Mouse (Mus musculus) E14TG2a.4 (cell line): Measurements from ENCODE around the gene Nup93.

Experiments used
- H3K27me3 ChIP-seq: 2 replicates; pipeline ENCODE4 v1.6.1; 2014; ENCODE audit warnings: low read length, control low read depth; ENCODE audit not compliant: insufficient read depth
- H3K36me3 ChIP-seq: 2 replicates; pipeline ENCODE4 v1.6.1; 2014; ENCODE audit warnings: low read length, control low read depth; ENCODE audit not compliant: insufficient read depth
- H3K4me1 ChIP-seq: replicated peaks from 2 replicates; pipeline ENCODE4 v1.6.1; 2014; ENCODE audit warnings: low read depth, low read length, control low read depth
- H3K4me3 ChIP-seq: replicated peaks from 2 replicates; pipeline ENCODE4 v1.5.1; 2014; ENCODE audit warnings: mild to moderate bottlenecking, low read length
- H3K9me3 ChIP-seq: 2 replicates; pipeline ENCODE4 v1.6.1; 2014; ENCODE audit warnings: low read length, control low read depth
- CTCF ChIP-seq: conservative IDR thresholded peaks from 2 replicates; pipeline ENCODE4 v1.5.1; 2014; ENCODE audit warnings: low read length
- NANOG ChIP-seq: IDR thresholded peaks from 2 replicates; pipeline ENCODE4 v1.6.1; 2014; ENCODE audit warnings: borderline replicate concordance, low read length, mixed read lengths
- POU5F1 ChIP-seq: IDR thresholded peaks from 2 replicates; pipeline ENCODE4 v1.6.1; 2014; ENCODE audit warnings: low read length, borderline replicate concordance

Nup93 gene

DNA sequence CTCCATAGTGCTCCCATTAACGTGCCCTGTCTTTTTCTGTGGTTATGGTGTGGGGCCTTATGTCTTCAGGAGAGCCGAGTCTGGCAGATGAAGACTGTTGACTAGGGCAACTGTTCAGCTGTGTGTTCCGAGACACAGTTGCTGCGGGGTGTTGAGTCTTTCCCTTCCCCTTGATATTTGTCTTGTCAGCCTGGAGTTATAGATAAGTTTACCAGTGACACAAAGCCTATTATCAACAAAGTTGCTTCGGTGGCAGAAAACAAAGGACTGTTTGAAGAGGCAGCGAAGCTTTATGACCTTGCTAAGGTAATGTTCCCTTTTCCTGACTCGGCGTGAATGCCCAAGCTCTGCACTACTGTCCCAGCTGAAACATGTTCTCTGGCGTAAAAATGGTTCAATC is 93.3 kb downstream of the Nup93 start:
- TF ChIP-seq CTCF (no peak), NANOG (no peak), POU5F1 (no peak)
- H3K4me3 ChIP-seq = no peak overlapping the region
- no peaks in the 10 kb centered on the region for H3K9me3 ChIP-seq
- H3K27me3 ChIP-seq = no peaks in the 10 kb centered on the region
- H3K4me1 ChIP-seq = no peaks in the 10 kb centered on the region
- peaks cover 100% of the 10 kb centered on the region for H3K36me3 ChIP-seq

DNA sequence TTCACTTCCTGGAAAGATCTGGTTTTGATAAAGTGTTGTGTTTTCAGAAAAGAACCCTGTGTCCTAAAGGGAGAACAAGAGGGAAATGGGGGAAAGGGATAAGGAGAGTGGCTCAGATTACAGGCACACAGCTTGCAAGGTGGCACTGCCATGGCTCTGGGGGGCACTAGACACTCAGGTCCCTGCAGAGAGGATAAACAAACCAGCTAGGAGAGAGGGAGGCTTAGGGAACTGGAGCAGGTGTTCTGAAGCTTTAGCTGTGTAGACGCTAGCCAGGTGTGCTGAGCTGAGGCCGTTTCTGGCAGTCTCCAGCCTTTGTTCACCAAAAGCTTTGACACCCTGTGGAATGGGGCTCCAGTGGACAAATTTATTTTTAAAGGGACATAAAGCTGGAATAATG is 99.7 kb downstream of the Nup93 start:
- Histone ChIP-seq H3K27me3 (no peaks in the 10 kb centered on the region), H3K36me3 (peaks cover 94% of the 10 kb centered on the region), H3K4me3 (no peak overlapping the region), H3K9me3 (no peaks in the 10 kb centered on the region), H3K4me1 (no peaks in the 10 kb centered on the region)
- TF ChIP-seq NANOG (no peak), POU5F1 (no peak)

DNA sequence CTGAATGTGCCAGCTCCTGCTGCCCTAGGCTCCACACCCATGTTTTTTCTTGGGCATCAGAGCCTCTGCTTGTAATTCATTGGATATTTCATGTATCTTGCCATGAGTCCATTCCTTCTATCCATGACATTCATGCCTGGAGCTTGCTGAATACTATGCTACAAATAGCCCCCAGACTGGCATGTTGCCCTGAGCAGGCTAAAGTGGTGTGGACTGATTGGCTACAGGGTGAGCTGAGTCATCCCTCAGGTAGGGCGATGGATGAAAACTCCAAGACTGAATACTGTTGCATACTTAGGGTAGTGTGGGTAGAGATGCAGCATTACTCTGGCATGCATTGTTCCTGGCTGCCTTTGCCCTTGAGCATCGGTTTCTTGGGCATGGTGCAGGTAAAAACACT is 102.9 kb downstream of the Nup93 start:
- Histone ChIP-seq H3K4me1 (peaks cover 8% of the 10 kb centered on the region; the same call in 1 of the 2 replicates), H3K4me3 (no peak overlapping the region), H3K36me3 (peaks cover 72% of the 10 kb centered on the region), H3K9me3 (no peaks in the 10 kb centered on the region), H3K27me3 (no peaks in the 10 kb centered on the region)
- TF ChIP-seq POU5F1 (no peak), CTCF (no peak), NANOG (no peak)

DNA sequence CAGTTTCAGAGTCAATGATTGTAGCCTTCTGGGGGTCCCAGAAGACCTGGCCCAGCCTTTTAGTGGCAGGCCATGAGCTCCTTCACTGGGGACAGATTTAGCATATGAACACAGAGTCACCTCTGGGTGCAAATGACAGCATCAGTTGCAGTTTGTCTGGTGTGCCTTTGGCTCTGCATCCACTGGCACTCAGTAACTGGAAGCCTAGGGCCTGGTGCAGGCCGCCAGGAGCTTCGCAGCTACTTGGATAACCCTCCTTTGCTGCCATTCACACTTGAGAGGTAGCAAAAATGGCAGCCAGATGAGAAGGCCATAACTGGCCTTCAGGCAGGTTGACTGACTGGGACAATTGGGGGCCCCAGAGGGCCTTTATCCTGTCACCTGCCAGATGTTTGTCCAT is 103.3 kb downstream of the Nup93 start:
- Histone ChIP-seq H3K36me3 (peaks cover 67% of the 10 kb centered on the region), H3K4me1 (peaks cover 8% of the 10 kb centered on the region; the same call in 1 of the 2 replicates), H3K27me3 (no peaks in the 10 kb centered on the region), H3K9me3 (no peaks in the 10 kb centered on the region), H3K4me3 (no peak overlapping the region)
- TF ChIP-seq NANOG = no peak
- TF ChIP-seq POU5F1 = no peak
- TF ChIP-seq CTCF = no peak

DNA sequence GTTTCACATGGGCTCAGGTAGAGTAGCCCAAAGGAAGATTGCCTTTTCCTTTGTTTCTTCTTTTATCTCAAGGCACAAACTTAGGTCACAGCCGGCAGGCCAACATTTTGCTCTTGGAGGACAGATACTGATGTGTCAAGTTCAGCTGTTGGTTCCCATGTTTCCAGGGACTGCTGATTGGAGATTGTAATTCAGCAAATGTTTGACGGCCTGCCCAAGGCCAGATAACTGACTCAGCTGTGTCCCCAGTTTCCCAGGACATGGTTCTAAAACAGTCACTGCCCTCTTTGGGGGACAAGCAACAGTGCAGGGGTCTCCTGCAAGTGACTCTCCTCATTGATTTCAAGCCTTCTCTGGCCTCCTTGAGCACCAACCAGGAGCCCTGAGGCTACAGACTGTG is 105.7 kb downstream of the Nup93 start:
- peaks cover 23% of the 10 kb centered on the region for H3K4me1 ChIP-seq
- peaks cover 48% of the 10 kb centered on the region for H3K36me3 ChIP-seq
- TF ChIP-seq POU5F1 (no peak), CTCF (no peak), NANOG (no peak)
- H3K4me3 ChIP-seq = no peak overlapping the region
- H3K27me3 ChIP-seq = no peaks in the 10 kb centered on the region
- H3K9me3 ChIP-seq = no peaks in the 10 kb centered on the region

DNA sequence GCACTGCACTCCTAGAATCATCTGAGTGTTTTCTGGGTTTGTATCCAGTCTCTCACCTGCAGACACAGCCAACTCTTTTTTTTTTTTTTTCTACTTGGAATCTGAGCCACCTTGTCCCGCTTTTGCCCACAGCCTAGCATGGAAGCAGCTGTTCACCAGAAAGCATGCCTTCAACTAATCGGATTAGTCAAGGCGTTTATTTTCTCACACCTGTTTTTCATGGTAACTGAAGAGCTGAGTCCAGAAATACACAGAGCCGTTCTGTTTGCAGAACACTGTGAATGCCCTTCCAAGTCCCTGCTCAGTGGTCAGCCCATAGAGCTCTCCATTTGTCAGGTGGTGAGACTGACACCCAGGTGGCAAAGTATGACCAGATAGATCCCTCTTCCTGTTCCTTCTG is 107.7 kb downstream of the Nup93 start:
- TF ChIP-seq POU5F1 (no peak), CTCF (no peak), NANOG (no peak)
- Histone ChIP-seq H3K27me3 (no peaks in the 10 kb centered on the region), H3K4me3 (no peak overlapping the region), H3K4me1 (peaks cover 28% of the 10 kb centered on the region), H3K36me3 (peaks cover 29% of the 10 kb centered on the region), H3K9me3 (no peaks in the 10 kb centered on the region)

DNA sequence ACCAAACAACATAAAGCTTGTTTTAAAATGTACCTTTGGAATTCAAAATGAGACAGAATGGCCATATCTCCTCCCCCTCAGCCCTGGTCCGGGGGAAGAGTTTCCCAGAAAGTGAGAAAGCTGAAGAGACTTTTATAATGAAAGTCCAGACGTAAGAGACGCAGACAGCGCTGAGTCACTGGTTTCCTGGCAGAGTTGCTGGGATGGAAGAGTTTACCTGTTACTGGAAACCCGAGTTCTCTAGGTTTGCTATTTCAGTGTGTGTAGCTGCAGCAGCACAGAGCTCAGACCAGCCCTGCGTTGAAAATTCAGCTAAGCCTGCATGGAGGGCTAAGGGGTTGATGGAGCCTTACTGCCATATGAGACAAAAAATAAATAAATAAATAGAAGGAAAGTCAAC is 108.7 kb downstream of the Nup93 start:
- Histone ChIP-seq H3K36me3 (peaks cover 19% of the 10 kb centered on the region), H3K4me1 (peaks cover 28% of the 10 kb centered on the region), H3K27me3 (no peaks in the 10 kb centered on the region), H3K4me3 (no peak overlapping the region), H3K9me3 (no peaks in the 10 kb centered on the region)
- TF ChIP-seq NANOG (no peak), POU5F1 (no peak), CTCF (no peak)

DNA sequence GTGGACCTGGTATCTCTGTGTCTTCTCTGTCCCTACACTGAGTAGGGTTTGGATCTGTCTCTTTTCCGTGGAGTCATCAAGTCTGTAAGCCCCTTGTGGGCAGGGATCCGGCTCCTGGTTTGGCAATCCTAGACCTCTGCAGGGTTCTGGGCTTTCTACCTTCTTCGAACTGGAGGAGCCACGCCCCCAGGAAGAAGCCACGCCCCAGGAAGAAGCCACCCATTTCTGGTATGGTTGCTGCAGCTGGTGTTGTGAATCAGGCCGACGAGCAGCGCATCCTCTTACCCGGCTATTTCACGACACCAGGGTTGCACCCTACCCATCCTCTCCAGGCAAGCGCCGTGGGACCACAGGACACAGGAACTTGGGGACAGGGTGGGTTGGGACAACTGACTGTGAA is 109.7 kb downstream of the Nup93 start:
- TF ChIP-seq CTCF (no peak), NANOG (no peak), POU5F1 (no peak)
- H3K36me3 ChIP-seq = peaks cover 9% of the 10 kb centered on the region; the same call in 1 of the 2 replicates
- H3K9me3 ChIP-seq = no peaks in the 10 kb centered on the region
- H3K4me1 ChIP-seq = peaks cover 33% of the 10 kb centered on the region
- H3K4me3 ChIP-seq = no peak overlapping the region
- H3K27me3 ChIP-seq = no peaks in the 10 kb centered on the region

DNA sequence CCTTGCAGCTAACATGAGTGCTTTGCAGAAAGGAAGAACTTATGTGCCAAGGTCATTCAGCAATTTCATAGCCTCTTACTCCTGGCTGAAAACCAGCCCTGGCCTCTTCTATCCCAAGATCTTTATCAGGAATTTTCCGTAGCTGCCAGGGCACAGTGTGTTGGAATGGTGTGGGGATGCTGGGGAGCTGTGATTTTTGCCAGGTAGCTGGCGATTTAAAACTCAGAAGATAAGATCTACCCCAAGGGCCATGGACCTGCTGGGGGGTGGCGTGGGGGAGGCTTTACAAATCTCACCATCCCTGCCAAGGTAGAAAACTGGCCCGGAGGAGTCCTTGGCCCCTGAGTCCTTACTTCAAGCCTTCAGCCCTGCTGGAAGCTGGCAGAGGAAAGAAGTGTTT is 111.7 kb downstream of the Nup93 start:
- no peaks in the 10 kb centered on the region for H3K27me3 ChIP-seq
- peaks cover 32% of the 10 kb centered on the region for H3K4me1 ChIP-seq
- no peaks in the 10 kb centered on the region for H3K36me3 ChIP-seq
- no peak overlapping the region for H3K4me3 ChIP-seq
- no peaks in the 10 kb centered on the region for H3K9me3 ChIP-seq
- TF ChIP-seq POU5F1 (no peak), CTCF (no peak), NANOG (no peak)
